Mouse (Mus musculus) C2C12 (cell line): ENCODE results near the gene Ubl7. TPM values are rescaled to one million over a fixed set of nuclear protein-coding genes. Genes with fewer than 3 reads are reported as not detected.
"Not testable (repeated sequence)": the region's sequence is repeated elsewhere in the genome, so short reads cannot be mapped to it uniquely, and the experiment has no call there.

Experiments used
- H3K27me3 ChIP-seq: one replicate; pipeline ENCODE4 v1.6.1; 2011; ENCODE audit not compliant: control insufficient read depth, insufficient read depth, insufficient read length
- H3K36me3 ChIP-seq: one replicate; pipeline ENCODE4 v1.6.1; 2011; ENCODE audit not compliant: control insufficient read depth, insufficient read depth
- H3K4me3 ChIP-seq: one replicate; pipeline ENCODE4 v1.5.1; 2011; ENCODE audit warnings: mild to moderate bottlenecking, control low read depth; ENCODE audit not compliant: poor library complexity, insufficient read depth, severe bottlenecking
- H3K79me2 ChIP-seq: one replicate; pipeline ENCODE4 v1.6.1; 2011; ENCODE audit not compliant: control insufficient read depth, insufficient read depth
- H3K79me3 ChIP-seq: one replicate; pipeline ENCODE4 v1.6.1; 2011; ENCODE audit warnings: low read depth, control low read depth
- H3ac ChIP-seq: one replicate; pipeline ENCODE3; 2011; ENCODE audit warnings: low read depth; ENCODE audit not compliant: control insufficient read depth, insufficient read length
- CEBPB ChIP-seq: IDR thresholded peaks from one replicate; pipeline ENCODE4 v1.6.1; 2011; ENCODE audit warnings: low read depth, mild to moderate bottlenecking, control low read depth, moderate library complexity
- CTCF ChIP-seq: IDR thresholded peaks from one replicate; pipeline ENCODE4 v1.5.1; 2011; ENCODE audit not compliant: control insufficient read depth, insufficient read depth, insufficient read length
- FOSL1 ChIP-seq: IDR thresholded peaks from one replicate; pipeline ENCODE4 v1.8.0; 2011; ENCODE audit warnings: mild to moderate bottlenecking, low read length; ENCODE audit not compliant: poor library complexity, insufficient read depth, severe bottlenecking
- MAX ChIP-seq: IDR thresholded peaks from one replicate; pipeline ENCODE4 v1.6.1; 2011; ENCODE audit warnings: mild to moderate bottlenecking, control low read depth
- MYOD1 ChIP-seq: IDR thresholded peaks from one replicate; pipeline ENCODE4 v1.6.1; 2011; ENCODE audit warnings: low read depth; ENCODE audit not compliant: control insufficient read depth, insufficient read length
- MYOG ChIP-seq: IDR thresholded peaks from one replicate; pipeline ENCODE4 v1.6.1; 2011; ENCODE audit not compliant: control insufficient read depth, insufficient read length; ENCODE audit errors: extremely low read depth
- USF1 ChIP-seq: IDR thresholded peaks from one replicate; pipeline ENCODE4 v1.6.1; 2011; ENCODE audit warnings: low read depth, mild to moderate bottlenecking, control low read depth, moderate library complexity
- polyA plus RNA-seq: library from polyadenylated mRNA; unstranded; fragments of >200 nt; fragmentation: generic; extraction: Trizol; gene quantifications from one replicate; pipeline ENCODE4 v1.2.1, GENCODE M21; 2012; ENCODE audit warnings: missing spikeins

Ubl7 gene
- polyA plus RNA-seq, 1 experiment: 59.0 TPM

DNA sequence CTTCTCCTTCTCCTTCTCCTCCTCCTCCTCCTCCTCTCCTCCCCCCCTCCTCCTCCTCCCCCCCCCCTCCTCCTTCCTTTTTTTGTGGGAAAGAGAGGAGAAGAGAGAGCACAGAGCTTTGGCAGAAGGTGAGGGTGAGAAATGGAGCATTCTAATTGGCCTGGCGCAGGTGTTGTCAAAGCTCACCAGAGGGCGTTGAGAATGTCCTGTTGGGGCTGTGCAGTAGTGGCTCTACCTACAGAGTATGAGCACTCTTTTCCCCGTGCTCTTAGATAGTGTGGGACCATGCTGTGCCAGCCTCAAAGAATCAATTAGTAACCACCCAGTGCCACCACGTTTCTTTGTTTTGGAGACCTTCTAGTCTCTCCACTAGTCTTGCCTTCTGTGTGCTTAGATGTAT lies 30.5 kb upstream of the Ubl7 start:
- Histone ChIP-seq H3K36me3 (no peaks in the 10 kb centered on the region), H3K79me2 (no peaks in the 10 kb centered on the region), H3K4me3 (no peak overlapping the region), H3K27me3 (no peaks in the 10 kb centered on the region), H3K79me3 (no peaks in the 10 kb centered on the region), H3ac (no peak overlapping the region)
- TF ChIP-seq CTCF (no peak), MYOG (no peak), MYOD1 (no peak), FOSL1 (no peak), USF1 (no peak), CEBPB (no peak), MAX (no peak)

DNA sequence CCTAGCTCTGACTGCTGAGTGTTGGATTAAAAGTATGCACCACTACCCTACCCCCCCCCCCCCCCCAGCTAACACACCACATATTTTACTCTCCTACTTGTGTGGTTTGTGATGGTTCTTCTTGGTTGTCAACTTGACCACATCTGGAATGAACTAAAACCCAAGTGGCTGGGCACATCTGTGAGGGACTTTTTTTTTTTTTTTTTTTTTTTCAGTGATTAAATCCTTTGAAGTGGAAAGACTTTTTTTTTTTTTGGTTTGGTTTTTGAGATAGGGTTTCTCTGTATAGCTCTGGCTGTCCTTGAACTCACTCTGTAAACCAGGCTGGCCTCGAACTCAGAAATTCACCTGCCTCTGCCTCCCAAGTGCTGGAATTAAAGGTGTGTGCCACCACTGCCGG lies 29.0 kb upstream of the Ubl7 start:
- not testable (repeated sequence) for H3ac ChIP-seq, H3K4me3 ChIP-seq, H3K79me2 ChIP-seq, H3K27me3 ChIP-seq, H3K36me3 ChIP-seq, H3K79me3 ChIP-seq

DNA sequence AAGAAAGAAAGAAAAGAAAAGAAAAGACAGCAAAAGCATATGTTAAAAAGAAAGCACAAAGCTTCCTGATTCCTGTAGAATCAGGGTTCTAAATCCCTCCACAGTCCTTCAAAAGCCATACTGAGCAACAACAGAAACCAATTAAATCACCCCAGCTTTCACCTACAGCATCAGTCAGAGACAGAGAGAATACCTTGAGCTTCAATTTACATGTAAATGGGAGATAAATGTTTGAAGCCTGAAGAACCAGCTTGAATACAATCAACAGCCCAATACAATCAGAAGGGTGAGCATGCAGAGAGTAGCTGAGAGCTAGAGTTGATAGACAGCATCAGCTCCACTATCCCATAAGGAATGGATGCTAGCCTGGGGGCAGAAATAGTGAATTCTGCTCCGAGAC lies 27.4 kb upstream of the Ubl7 start:
- TF ChIP-seq MYOD1: no peak
- TF ChIP-seq MAX: no peak
- no peak for TF ChIP-seq CTCF
- no peak for TF ChIP-seq FOSL1
- no peak for TF ChIP-seq CEBPB
- no peak for TF ChIP-seq MYOG
- TF ChIP-seq USF1: no peak
- Histone ChIP-seq H3K4me3 (no peak overlapping the region), H3K27me3 (no peaks in the 10 kb centered on the region), H3K79me3 (no peaks in the 10 kb centered on the region), H3K36me3 (no peaks in the 10 kb centered on the region), H3ac (no peak overlapping the region), H3K79me2 (no peaks in the 10 kb centered on the region)

DNA sequence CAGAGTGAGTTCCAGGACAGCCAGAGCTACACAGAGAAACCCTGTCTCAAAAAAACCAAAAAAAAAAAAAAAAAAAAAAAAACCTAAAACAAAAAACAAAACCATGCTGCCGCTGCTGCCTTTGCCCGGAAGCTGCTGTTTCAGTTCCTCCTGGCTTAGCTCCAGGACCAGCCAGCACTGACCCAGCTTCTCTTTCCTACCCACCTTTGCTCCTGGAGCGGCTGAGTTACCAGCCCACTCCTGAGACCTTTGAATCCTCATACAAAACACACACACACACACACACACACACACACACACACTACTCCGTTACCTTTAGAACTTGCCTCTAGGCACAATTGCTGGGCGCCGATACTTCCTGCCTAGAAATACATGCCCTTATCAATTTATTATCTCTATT lies 22.7 kb upstream of the Ubl7 start:
- H3ac ChIP-seq: no peak overlapping the region
- TF ChIP-seq CTCF: no peak
- TF ChIP-seq CEBPB: no peak
- TF ChIP-seq USF1: no peak
- H3K27me3 ChIP-seq: no peaks in the 10 kb centered on the region
- H3K79me3 ChIP-seq: no peaks in the 10 kb centered on the region
- no peak overlapping the region for H3K4me3 ChIP-seq
- no peaks in the 10 kb centered on the region for H3K79me2 ChIP-seq
- H3K36me3 ChIP-seq: no peaks in the 10 kb centered on the region

DNA sequence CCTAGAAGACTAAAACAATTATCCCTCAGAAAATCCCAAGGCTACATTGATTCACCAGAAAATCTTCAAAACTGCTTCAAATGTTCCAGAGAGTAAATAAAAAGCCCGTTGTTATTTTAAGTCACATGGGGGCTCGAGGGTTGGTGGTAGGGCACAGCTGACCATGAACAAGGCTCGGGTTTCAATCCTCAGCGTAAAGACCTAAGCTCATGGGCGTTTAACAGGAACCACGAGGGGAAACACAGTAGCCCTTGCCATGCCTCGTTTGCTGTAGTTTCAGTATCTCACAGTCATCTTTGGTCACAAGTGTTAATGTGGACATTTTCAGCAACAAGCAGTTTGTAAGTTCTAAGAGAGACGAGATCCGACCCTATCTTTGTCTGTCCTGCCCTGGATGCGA lies 10.3 kb upstream of the Ubl7 start:
- no peaks in the 10 kb centered on the region for H3K36me3 ChIP-seq
- no peak overlapping the region for H3K4me3 ChIP-seq
- H3K79me3 ChIP-seq: no peaks in the 10 kb centered on the region
- no peaks in the 10 kb centered on the region for H3K27me3 ChIP-seq
- TF ChIP-seq USF1 (peak; percentile 59), MYOD1 (no peak)
- no peaks in the 10 kb centered on the region for H3K79me2 ChIP-seq
- no peak overlapping the region for H3ac ChIP-seq

DNA sequence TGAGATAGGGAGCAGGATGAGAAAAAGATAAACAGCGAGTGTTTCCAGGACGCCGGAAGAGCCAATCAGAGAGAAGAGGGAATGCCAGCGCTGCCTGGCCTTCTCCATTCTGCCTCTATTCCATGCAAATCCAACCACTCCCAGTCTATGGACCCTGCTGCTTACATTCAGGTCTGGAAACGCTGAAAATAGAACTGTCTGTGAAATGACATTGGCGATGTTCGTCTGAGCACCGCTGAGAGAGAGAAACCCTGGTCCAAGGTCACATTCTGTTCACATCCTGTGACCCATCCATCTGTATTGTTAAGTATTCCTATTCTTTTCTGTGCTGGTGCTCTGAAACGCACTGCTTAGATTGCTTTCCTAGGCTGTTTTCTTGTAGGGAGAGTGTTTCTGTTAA lies 9.6 kb upstream of the Ubl7 start:
- Histone ChIP-seq H3K27me3 (no peaks in the 10 kb centered on the region), H3ac (no peak overlapping the region), H3K4me3 (no peak overlapping the region), H3K36me3 (no peaks in the 10 kb centered on the region), H3K79me2 (no peaks in the 10 kb centered on the region), H3K79me3 (no peaks in the 10 kb centered on the region)
- TF ChIP-seq MAX: no peak
- TF ChIP-seq MYOD1: no peak

DNA sequence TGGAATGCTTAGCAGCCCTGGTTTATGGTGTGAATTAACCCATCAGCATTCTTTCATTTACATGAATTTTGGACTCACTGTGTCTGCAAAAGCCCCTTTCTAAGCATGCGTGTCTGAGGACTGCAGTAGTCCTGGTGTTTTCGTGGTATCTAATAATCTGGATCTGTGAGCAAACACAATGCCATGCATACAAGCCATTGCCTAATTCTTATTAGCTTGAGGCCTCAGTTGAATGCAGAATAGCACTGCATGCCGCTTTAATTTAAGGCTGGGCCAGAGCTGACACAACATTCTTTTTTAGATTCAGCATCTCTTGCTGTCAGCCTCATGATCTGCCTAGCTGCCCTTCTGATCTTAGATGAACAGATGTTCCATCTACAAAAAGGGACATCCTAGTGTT lies 9.2 kb upstream of the Ubl7 start:
- H3K36me3 ChIP-seq: no peaks in the 10 kb centered on the region
- H3ac ChIP-seq: no peak overlapping the region
- TF ChIP-seq MAX (no peak), FOSL1 (no peak), CEBPB (no peak), USF1 (no peak)
- no peaks in the 10 kb centered on the region for H3K27me3 ChIP-seq
- no peaks in the 10 kb centered on the region for H3K79me2 ChIP-seq
- no peak overlapping the region for H3K4me3 ChIP-seq
- no peaks in the 10 kb centered on the region for H3K79me3 ChIP-seq
